Mouse (Mus musculus): ENCODE measurements around the gene Med12l. TPM values are rescaled to one million over a fixed set of nuclear protein-coding genes. Genes with fewer than 3 reads are reported as not detected.
A peak's percentile ranks its signal among the peaks of the same experiment; 100 is the strongest.

The Med12l gene
- polyA plus RNA-seq, 1 experiment from 2014 or later: 3.6 TPM

GRCm38 (mm10) chr3:59208650-59209548 is 203.3 kb downstream of the Med12l start:
- Histone ChIP-seq H3K4me2 (no peak overlapping the region), H3K27ac (ENCODE audit: low read depth, low read length) (no peak overlapping the region), H3K4me1 (replicated peaks; ENCODE audit: control insufficient read depth, insufficient read depth, low read length) (peaks cover 3% of the 10 kb centered on the region), H3K36me3 (ENCODE audit: control insufficient read depth, insufficient read depth, low read length) (no peaks in the 10 kb centered on the region), H3K27me3 (replicated peaks; ENCODE audit: control insufficient read depth, insufficient read depth, low read length) (no peaks in the 10 kb centered on the region), H3K9ac (ENCODE audit: low read depth, low read length) (no peak overlapping the region), H3K9me3 (ENCODE audit: control insufficient read depth, low read length) (no peaks in the 10 kb centered on the region), H3K4me3 (ENCODE audit: low read depth, low read length) (no peak overlapping the region)
- DNase-seq (ENCODE audit: low spot score): no peak
- 0 out of 2 replicates have a peak, but pooled peaks have one; percentile 8 for ATAC-seq (replicated peaks; ENCODE audit: low FRiP score)
- WGBS: 71% methylated on average over 4 of the region's 4 CpGs

GRCm38 (mm10) chr3:59210089-59210488 is 204.5 kb downstream of the Med12l start:
- H3K4me3 ChIP-seq (ENCODE audit: low read depth, low read length): no peak overlapping the region
- no peak overlapping the region for H3K27ac ChIP-seq (ENCODE audit: low read depth, low read length)
- H3K9me3 ChIP-seq (ENCODE audit: control insufficient read depth, low read length): no peaks in the 10 kb centered on the region
- DNase-seq (ENCODE audit: low spot score) (no peak), ATAC-seq (replicated peaks; ENCODE audit: low FRiP score) (no peak)
- no peak overlapping the region for H3K9ac ChIP-seq (ENCODE audit: low read depth, low read length)
- H3K36me3 ChIP-seq (ENCODE audit: control insufficient read depth, insufficient read depth, low read length): no peaks in the 10 kb centered on the region
- H3K4me2 ChIP-seq: no peak overlapping the region
- H3K4me1 ChIP-seq (replicated peaks; ENCODE audit: control insufficient read depth, insufficient read depth, low read length): no peaks in the 10 kb centered on the region
- 79% methylated on average over 8 of the region's 8 CpGs for WGBS
- H3K27me3 ChIP-seq (replicated peaks; ENCODE audit: control insufficient read depth, insufficient read depth, low read length): no peaks in the 10 kb centered on the region

GRCm38 (mm10) chr3:59210727-59211126 is 205.1 kb downstream of the Med12l start, which contains the start of gene P2ry13:
TSS of gene P2ry13 (minus strand) at chr3:59210882.
- Histone ChIP-seq H3K9ac (ENCODE audit: low read depth, low read length) (no peak within 1 kb of the TSS), H3K4me2 (no peak within 1 kb of the TSS), H3K4me3 (ENCODE audit: low read depth, low read length) (no peak within 1 kb of the TSS), H3K27me3 (replicated peaks; ENCODE audit: control insufficient read depth, insufficient read depth, low read length) (no peaks in the 10 kb centered on the region), H3K9me3 (ENCODE audit: control insufficient read depth, low read length) (no peaks in the 10 kb centered on the region), H3K27ac (ENCODE audit: low read depth, low read length) (no peak within 1 kb of the TSS), H3K4me1 (replicated peaks; ENCODE audit: control insufficient read depth, insufficient read depth, low read length) (no peaks in the 10 kb centered on the region), H3K36me3 (ENCODE audit: control insufficient read depth, insufficient read depth, low read length) (no peaks in the 10 kb centered on the region)
- DNase-seq (ENCODE audit: low spot score): no peak
- ATAC-seq (replicated peaks; ENCODE audit: low FRiP score): no peak
- WGBS: 68% methylated on average over 6 of the region's 6 CpGs

GRCm38 (mm10) chr3:59211784-59212183 is 206.2 kb downstream of the Med12l start:
- ATAC-seq (replicated peaks; ENCODE audit: low FRiP score) (no peak), DNase-seq (ENCODE audit: low spot score) (no peak)
- H3K27ac ChIP-seq (ENCODE audit: low read depth, low read length): no peak overlapping the region
- no peaks in the 10 kb centered on the region for H3K4me1 ChIP-seq (replicated peaks; ENCODE audit: control insufficient read depth, insufficient read depth, low read length)
- H3K4me3 ChIP-seq (ENCODE audit: low read depth, low read length): no peak overlapping the region
- no peak overlapping the region for H3K9ac ChIP-seq (ENCODE audit: low read depth, low read length)
- no peaks in the 10 kb centered on the region for H3K36me3 ChIP-seq (ENCODE audit: control insufficient read depth, insufficient read depth, low read length)
- no peaks in the 10 kb centered on the region for H3K9me3 ChIP-seq (ENCODE audit: control insufficient read depth, low read length)
- 64% methylated on average over 8 of the region's 8 CpGs for WGBS
- no peaks in the 10 kb centered on the region for H3K27me3 ChIP-seq (replicated peaks; ENCODE audit: control insufficient read depth, insufficient read depth, low read length)
- H3K4me2 ChIP-seq: no peak overlapping the region

GRCm38 (mm10) chr3:59212404-59212803 is 206.8 kb downstream of the Med12l start:
- Histone ChIP-seq H3K4me1 (replicated peaks; ENCODE audit: control insufficient read depth, insufficient read depth, low read length) (no peaks in the 10 kb centered on the region), H3K9ac (ENCODE audit: low read depth, low read length) (no peak overlapping the region), H3K4me2 (no peak overlapping the region), H3K4me3 (ENCODE audit: low read depth, low read length) (no peak overlapping the region), H3K9me3 (ENCODE audit: control insufficient read depth, low read length) (no peaks in the 10 kb centered on the region), H3K36me3 (ENCODE audit: control insufficient read depth, insufficient read depth, low read length) (no peaks in the 10 kb centered on the region), H3K27me3 (replicated peaks; ENCODE audit: control insufficient read depth, insufficient read depth, low read length) (no peaks in the 10 kb centered on the region), H3K27ac (ENCODE audit: low read depth, low read length) (no peak overlapping the region)
- DNase-seq (ENCODE audit: low spot score) (no peak), ATAC-seq (replicated peaks; ENCODE audit: low FRiP score) (no peak)

- H3K9me3 ChIP-seq (ENCODE audit: control insufficient read depth, low read length): no peaks in the 10 kb centered on the region
- H3K4me1 ChIP-seq (replicated peaks; ENCODE audit: control insufficient read depth, insufficient read depth, low read length): no peaks in the 10 kb centered on the region
- no peak overlapping the region for H3K4me2 ChIP-seq
- ATAC-seq (replicated peaks; ENCODE audit: low FRiP score): no peak
- H3K27ac ChIP-seq (ENCODE audit: low read depth, low read length): no peak overlapping the region
- no peak overlapping the region for H3K9ac ChIP-seq (ENCODE audit: low read depth, low read length)
- no peaks in the 10 kb centered on the region for H3K27me3 ChIP-seq (replicated peaks; ENCODE audit: control insufficient read depth, insufficient read depth, low read length)
- H3K36me3 ChIP-seq (ENCODE audit: control insufficient read depth, insufficient read depth, low read length): no peaks in the 10 kb centered on the region
- 92% methylated on average over 10 of the region's 10 CpGs for WGBS
- DNase-seq (ENCODE audit: low spot score): no peak
- H3K4me3 ChIP-seq (ENCODE audit: low read depth, low read length): no peak overlapping the region
These were observed 211.6 kb downstream of the Med12l start for GRCm38 (mm10) chr3:59217211-59217610.

- H3K4me3 ChIP-seq (ENCODE audit: low read depth, low read length): no peak overlapping the region
- no peaks in the 10 kb centered on the region for H3K4me1 ChIP-seq (replicated peaks; ENCODE audit: control insufficient read depth, insufficient read depth, low read length)
- no peak overlapping the region for H3K4me2 ChIP-seq
- no peak overlapping the region for H3K9ac ChIP-seq (ENCODE audit: low read depth, low read length)
- DNase-seq (ENCODE audit: low spot score): no peak
- no peak overlapping the region for H3K27ac ChIP-seq (ENCODE audit: low read depth, low read length)
- no peaks in the 10 kb centered on the region for H3K36me3 ChIP-seq (ENCODE audit: control insufficient read depth, insufficient read depth, low read length)
- H3K27me3 ChIP-seq (replicated peaks; ENCODE audit: control insufficient read depth, insufficient read depth, low read length): no peaks in the 10 kb centered on the region
- WGBS: 85% methylated on average over 2 of the region's 2 CpGs
- no peak for ATAC-seq (replicated peaks; ENCODE audit: low FRiP score)
- no peaks in the 10 kb centered on the region for H3K9me3 ChIP-seq (ENCODE audit: control insufficient read depth, low read length)
These were observed 213.7 kb downstream of the Med12l start for GRCm38 (mm10) chr3:59219326-59219725.

GRCm38 (mm10) chr3:59222303-59222702 is 216.7 kb downstream of the Med12l start:
- H3K4me3 ChIP-seq (ENCODE audit: low read depth, low read length): no peak overlapping the region
- no peak overlapping the region for H3K9ac ChIP-seq (ENCODE audit: low read depth, low read length)
- no peaks in the 10 kb centered on the region for H3K9me3 ChIP-seq (ENCODE audit: control insufficient read depth, low read length)
- 67% methylated on average over 2 of the region's 2 CpGs for WGBS
- H3K4me2 ChIP-seq: no peak overlapping the region
- DNase-seq (ENCODE audit: low spot score) (no peak), ATAC-seq (replicated peaks; ENCODE audit: low FRiP score) (no peak)
- H3K36me3 ChIP-seq (ENCODE audit: control insufficient read depth, insufficient read depth, low read length): no peaks in the 10 kb centered on the region
- no peak overlapping the region for H3K27ac ChIP-seq (ENCODE audit: low read depth, low read length)
- H3K4me1 ChIP-seq (replicated peaks; ENCODE audit: control insufficient read depth, insufficient read depth, low read length): no peaks in the 10 kb centered on the region
- H3K27me3 ChIP-seq (replicated peaks; ENCODE audit: control insufficient read depth, insufficient read depth, low read length): no peaks in the 10 kb centered on the region

- Histone ChIP-seq H3K4me3 (ENCODE audit: low read depth, low read length) (no peak overlapping the region), H3K9ac (ENCODE audit: low read depth, low read length) (no peak overlapping the region), H3K4me1 (replicated peaks; ENCODE audit: control insufficient read depth, insufficient read depth, low read length) (no peaks in the 10 kb centered on the region), H3K36me3 (ENCODE audit: control insufficient read depth, insufficient read depth, low read length) (no peaks in the 10 kb centered on the region), H3K4me2 (no peak overlapping the region), H3K27ac (ENCODE audit: low read depth, low read length) (no peak overlapping the region), H3K9me3 (ENCODE audit: control insufficient read depth, low read length) (no peaks in the 10 kb centered on the region), H3K27me3 (replicated peaks; ENCODE audit: control insufficient read depth, insufficient read depth, low read length) (no peaks in the 10 kb centered on the region)
- DNase-seq (ENCODE audit: low spot score) (no peak), ATAC-seq (replicated peaks; ENCODE audit: low FRiP score) (no peak)
These were observed 219.8 kb downstream of the Med12l start for GRCm38 (mm10) chr3:59225411-59225810.

Measured in liver, embryonic 11.5 days (tissue).